Mouse (Mus musculus): ENCODE measurements around the gene Abcg3. TPM values are rescaled to one million over a fixed set of nuclear protein-coding genes. Genes with fewer than 3 reads are reported as not detected.
"Not testable (repeated sequence)": the region's sequence is repeated elsewhere in the genome, so short reads cannot be mapped to it uniquely, and the experiment has no call there.

The Abcg3 gene
- under 1 TPM; 0.19 to 0.27 TPM for total RNA-seq (2021)
- long read RNA-seq, experiment 1, result 0 reads
- long read RNA-seq, experiment 2, partial matches to known transcripts, result 0 of 1 reads
- long read RNA-seq, experiment 2, other reads (novel, unspliced or antisense), result 1 of 1 reads

GRCm38 (mm10) chr5:104982535-104982934 lies at the start of gene Abcg3:
Gene Abcg3 (minus strand): TSS chr5:104982718.
- peak; percentile 7 for DNase-seq

- DNase-seq, result no peak
Observed at GRCm38 (mm10) chr5:105012551-105012950, 30.0 kb upstream of the Abcg3 start.

GRCm38 (mm10) chr5:105011570-105011969 lies 29.1 kb upstream of the Abcg3 start:
- no peak for DNase-seq

GRCm38 (mm10) chr5:105010376-105010775 lies 27.9 kb upstream of the Abcg3 start:
- no peak for DNase-seq

- DNase-seq, result no peak
Observed at GRCm38 (mm10) chr5:104989411-104989810, 6.9 kb upstream of the Abcg3 start.

- DNase-seq, result peak; percentile 6
Observed at GRCm38 (mm10) chr5:104988000-104988399, 5.5 kb upstream of the Abcg3 start.

GRCm38 (mm10) chr5:104986706-104987105 lies 4.2 kb upstream of the Abcg3 start:
- peak; percentile 27 for DNase-seq

GRCm38 (mm10) chr5:104979040-104979513 lies 3.4 kb downstream of the Abcg3 start:
- no peak for DNase-seq

GRCm38 (mm10) chr5:104958141-104958793 lies 24.3 kb downstream of the Abcg3 start:
- DNase-seq, result no peak

- no peak for DNase-seq
Observed at GRCm38 (mm10) chr5:104955208-104955607, 27.3 kb downstream of the Abcg3 start.

GRCm38 (mm10) chr5:104946951-104947350 lies 35.6 kb downstream of the Abcg3 start:
- no peak for DNase-seq

GRCm38 (mm10) chr5:104934148-104934547 lies 48.4 kb downstream of the Abcg3 start:
- no peak for DNase-seq

GRCm38 (mm10) chr5:104906556-104906955 lies 76.0 kb downstream of the Abcg3 start:
- DNase-seq, result not testable (repeated sequence)

Other genes with a start within 250 kb of the Abcg3 start
- 1 to 10 TPM; 1.8 to 2.4 TPM for gene Zfp951, start 122.6 kb downstream of the Abcg3 start, total RNA-seq (2021)
- 1 to 10 TPM; 4.9 to 7.0 TPM for gene Gbp9, start 156.8 kb upstream of the Abcg3 start, total RNA-seq (2021)
- under 1 TPM in 1 of 2 experiments, not detected in 1; 0.16 TPM for gene Gbp8, start 156.8 kb upstream of the Abcg3 start, total RNA-seq (2021)
- 1 to 10 TPM; 1.2 to 2.1 TPM for gene Gbp4, start 156.9 kb upstream of the Abcg3 start, total RNA-seq (2021)